8 mouse cellular contexts compared by ENCODE assay signal in the genomic region with DNA sequence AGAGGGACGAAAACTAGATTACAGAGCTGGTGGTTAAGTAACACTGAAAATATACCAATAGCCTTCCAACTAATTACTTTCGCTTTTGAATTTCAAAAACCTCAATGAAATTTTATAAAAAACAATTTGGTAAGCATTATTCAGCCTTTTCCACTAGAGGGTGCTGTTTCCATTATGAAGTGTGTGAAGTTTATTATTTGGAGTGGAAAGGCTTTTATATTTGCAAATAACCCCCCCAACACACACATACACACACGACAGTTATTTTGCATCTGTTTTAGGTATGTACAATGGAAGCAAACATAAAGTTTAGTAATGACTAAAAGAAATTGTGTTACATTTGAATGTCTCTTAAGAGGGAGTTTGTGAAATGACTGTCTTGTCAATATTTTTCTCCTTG. TPM values are rescaled to one million over a fixed set of nuclear protein-coding genes. Genes with fewer than 3 reads are reported as not detected.
A peak's percentile ranks its signal among the peaks of the same experiment; 100 is the strongest.
DNase-seq lines count a peak whose midpoint lies in the region; ATAC-seq and TF ChIP-seq lines count a peak whose summit lies in the region.

No protein-coding gene starts in this region.

- no peaks in the 10 kb centered on the region for H3K36me3 ChIP-seq in lung, embryonic 15.5 days

- H3K27me3 ChIP-seq in lung, embryonic 15.5 days = no peaks in the 10 kb centered on the region

- peak overlapping the region; percentile 32; the same call in 1 of the 2 replicates for H3K27ac ChIP-seq in gastrocnemius, adult 2 months
- no peak overlapping the region for H3K27ac ChIP-seq in lung, embryonic 15.5 days

- no peak for ATAC-seq in lung, embryonic 15.5 days (ENCODE audit: borderline replicate concordance, extremely low read depth, low FRiP score, low TSS enrichment)
- ATAC-seq in erythroblast, adult 5-6 weeks (replicated peaks; ENCODE audit: low FRiP score, poor library complexity, severe bottlenecking) = peak; percentile 74

- 25% methylated on average over 3 of the region's 3 CpGs for WGBS in lung, embryonic 15.5 days

- no peak for DNase-seq in gastrocnemius, adult 2 months
- DNase-seq in gastrocnemius, adult 8-10 months (ENCODE audit: low spot score in 2 of 2) = no peak
- DNase-seq in lung, postnatal 14 days = no peak
- peak; percentile 69 for DNase-seq in retina, postnatal 1 day
- DNase-seq in right cerebral cortex, postnatal 25 days = no peak
- DNase-seq in ovary, postnatal 36 days (ENCODE audit: low spot score) = no peak

- no peak overlapping the region for H3K9ac ChIP-seq in lung, embryonic 15.5 days

- peak; percentile 70 for TF ChIP-seq CTCF in gastrocnemius, adult 2 months (IDR thresholded peaks at IDR 0.05)

- no peaks in the 10 kb centered on the region for H3K9me3 ChIP-seq in lung, embryonic 15.5 days

- intact Hi-C loops in gastrocnemius, adult 2 months (cut with DNase I) = loop anchor here (5.0 to 10.0 kb wide), 2 partner anchors 398 to 615 kb away; no protein-coding TSS in a partner anchor

- 0 out of 2 replicates have a peak overlapping the region, but pooled peaks have one; percentile 26 for H3K4me2 ChIP-seq in lung, embryonic 15.5 days

- H3K4me3 ChIP-seq in gastrocnemius, adult 2 months = peak overlapping the region; percentile 48
- no peak overlapping the region for H3K4me3 ChIP-seq in lung, embryonic 15.5 days

- H3K4me1 ChIP-seq in lung, embryonic 15.5 days = no peaks in the 10 kb centered on the region

RNA-seq across cellular contexts. Expression of a gene that starts 53.1 kb away (rescaled TPM):
- not detected for total RNA-seq in gastrocnemius, adult 2 months (2021)
- under 1 TPM; 0.02 to 0.21 (median 0.07) TPM for total RNA-seq in gastrocnemius, adult 8-10 months (2022)
- polyA plus RNA-seq in lung, embryonic 15.5 days (2015; fragmentation: Nextera tagmentation; extraction: Ambion mirVana) = 0.40 and 0.59 TPM in 2 replicates
- total RNA-seq in erythroblast, adult 5-6 weeks (2015; ENCODE audit: low replicate concordance) = not detected in 2 replicates
- 0.14 TPM in 1 of 2 replicates, not detected in the other for total RNA-seq in erythroblast, adult 5-6 weeks (2017; ENCODE audit: low replicate concordance)
